Mouse (Mus musculus) heart, embryonic 11.5 days (tissue): ENCODE data around the gene Slc39a7. TPM values are rescaled to one million over a fixed set of nuclear protein-coding genes. Genes with fewer than 3 reads are reported as not detected.

ENCODE experiments used
- ATAC-seq: fragments of 200-750 bp; cut with Nextera tagmentation; replicated peaks from 2 replicates; pipeline ENCODE4 v1.8.0; 2017; ENCODE audit warnings: moderate library complexity; ENCODE audit not compliant: insufficient number of reproducible peaks, low FRiP score, low TSS enrichment
- H3K27ac ChIP-seq: fragments of 300-500 bp; sonication (generic); 2 replicates; pipeline ENCODE4 v1.5.1; 2014; ENCODE audit warnings: mild to moderate bottlenecking, low read depth, low read length
- H3K27me3 ChIP-seq: fragments of 300-500 bp; sonication (generic); 2 replicates; pipeline ENCODE4 v1.6.1; 2014; ENCODE audit warnings: mild to moderate bottlenecking, low read length, mixed read lengths; ENCODE audit not compliant: control insufficient read depth, insufficient read depth
- H3K36me3 ChIP-seq: fragments of 300-500 bp; sonication (generic); 2 replicates; pipeline ENCODE4 v1.6.1; 2014; ENCODE audit warnings: mild to moderate bottlenecking, low read length, moderate library complexity, mixed read lengths; ENCODE audit not compliant: control insufficient read depth, insufficient read depth
- H3K4me1 ChIP-seq: fragments of 300-500 bp; sonication (generic); 2 replicates; pipeline ENCODE4 v1.6.1; 2014; ENCODE audit warnings: low read length; ENCODE audit not compliant: control insufficient read depth, insufficient read depth
- H3K4me2 ChIP-seq: fragments of 300-500 bp; sonication (generic); 2 replicates; pipeline ENCODE4 v1.6.1; 2014; ENCODE audit warnings: mild to moderate bottlenecking, moderate library complexity
- H3K4me3 ChIP-seq: fragments of 300-500 bp; sonication (generic); 2 replicates; pipeline ENCODE4 v1.5.1; 2014; ENCODE audit warnings: low read depth, low read length
- H3K9ac ChIP-seq: fragments of 300-500 bp; sonication (generic); 2 replicates; pipeline ENCODE4 v1.6.1; 2014; ENCODE audit warnings: mild to moderate bottlenecking, low read depth, low read length, moderate library complexity
- H3K9me3 ChIP-seq: fragments of 300-500 bp; sonication (generic); replicated peaks from 2 replicates; pipeline ENCODE4 v1.6.1; 2016; ENCODE audit warnings: low read length; ENCODE audit not compliant: control insufficient read depth
- WGBS: fragments of 180-500 bp; shearing (Covaris S2); extraction: QIAGEN DNeasy Blood & Tissue Kit; methylation state at CpG from one replicate; pipeline ENCODE4 v1.1.7; 2014; ENCODE audit not compliant: insufficient replicate concordance; 5-methylcytosine and 5-hydroxymethylcytosine counted together
- polyA plus RNA-seq: library from polyadenylated mRNA; unstranded; fragments of >200 nt; fragmentation: Nextera tagmentation; extraction: Ambion mirVana; gene quantifications from 2 replicates; pipeline ENCODE4 v1.2.1, GENCODE M21; 2014

Gene Slc39a7
- polyA plus RNA-seq = 61.4 and 67.2 TPM in 2 replicates

DNA sequence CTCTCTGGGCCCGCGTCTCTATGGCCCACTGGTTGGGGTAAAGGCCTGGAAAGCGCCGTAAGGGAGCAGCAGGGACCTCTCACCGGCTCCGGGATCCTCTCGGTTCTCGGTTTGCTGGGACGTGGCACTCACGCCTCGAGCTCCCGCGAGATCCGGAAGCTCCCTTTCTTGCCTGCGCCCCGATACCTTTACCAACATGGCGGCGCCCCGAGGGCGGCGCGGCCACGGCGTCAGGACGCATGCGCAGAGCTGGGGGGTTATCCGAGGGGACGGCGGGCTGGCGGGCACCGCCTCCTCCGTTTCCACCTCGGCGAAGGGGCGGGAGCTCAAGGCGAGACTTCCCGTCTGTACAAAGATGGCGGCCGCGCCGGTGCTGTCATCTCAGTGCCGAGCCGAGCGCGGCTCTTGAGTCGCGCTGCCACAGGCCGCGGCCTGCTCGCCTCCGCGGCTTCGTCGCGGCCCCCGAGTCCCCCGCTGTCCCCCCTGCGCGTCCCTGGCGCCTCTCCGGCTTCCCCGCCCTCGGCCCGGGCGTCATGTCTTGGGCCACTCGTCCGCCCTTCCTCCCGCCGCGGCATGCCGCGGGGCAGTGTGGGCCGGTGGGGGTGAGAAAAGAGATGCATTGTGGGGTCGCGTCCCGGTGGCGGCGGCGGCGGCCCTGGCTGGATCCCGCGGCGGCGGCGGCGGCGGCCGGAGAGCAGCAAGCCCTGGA is at the start of gene Slc39a7, which contains the start of gene Rxrb:
Gene Slc39a7, minus strand, starts transcription at position 218 of the 709 bp plus-strand sequence.
Gene Rxrb, plus strand, starts transcription at position 348 of the 709 bp plus-strand sequence.
- under 1% methylated on average over 88 of the region's 88 CpGs for WGBS
- peak within 1 kb of the TSS; percentile 98 for H3K9ac ChIP-seq
- H3K9me3 ChIP-seq = no peaks in the 10 kb centered on the region
- H3K27me3 ChIP-seq = no peaks in the 10 kb centered on the region
- H3K4me2 ChIP-seq = peak within 1 kb of the TSS; percentile 99
- ATAC-seq = peak; percentile 74
- H3K4me1 ChIP-seq = peaks cover 42% of the 10 kb centered on the region
- peak within 1 kb of the TSS; percentile 95 for H3K27ac ChIP-seq
- peaks cover 20% of the 10 kb centered on the region for H3K36me3 ChIP-seq
- peak within 1 kb of the TSS; percentile 91 for H3K4me3 ChIP-seq

DNA sequence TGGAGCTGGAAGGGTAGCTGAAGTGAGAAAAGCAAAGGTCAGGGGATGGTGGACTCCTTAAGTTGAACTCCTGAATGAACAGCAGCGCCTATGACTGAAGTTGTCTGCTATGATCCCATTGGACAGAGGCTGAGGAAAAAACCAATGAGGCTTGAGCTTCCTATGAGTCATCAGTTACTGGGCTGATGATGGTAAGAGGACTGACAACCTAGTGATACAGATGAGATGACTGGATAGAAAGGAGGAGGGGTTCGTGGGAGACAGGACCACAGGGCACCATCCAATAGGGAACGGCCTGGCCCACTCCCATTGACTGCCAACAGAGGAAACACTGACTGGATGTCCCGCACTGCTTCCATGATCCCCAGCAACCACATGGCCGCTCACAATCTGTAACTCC is 48.1 kb upstream of the Slc39a7 start:
- Histone ChIP-seq H3K4me3 (no peak overlapping the region), H3K4me2 (no peak overlapping the region), H3K27ac (no peak overlapping the region), H3K36me3 (no peaks in the 10 kb centered on the region), H3K9me3 (no peaks in the 10 kb centered on the region), H3K4me1 (no peaks in the 10 kb centered on the region), H3K9ac (no peak overlapping the region), H3K27me3 (peaks cover 24% of the 10 kb centered on the region)
- WGBS = 19% methylated on average over 5 of the region's 5 CpGs
- ATAC-seq = no peak

DNA sequence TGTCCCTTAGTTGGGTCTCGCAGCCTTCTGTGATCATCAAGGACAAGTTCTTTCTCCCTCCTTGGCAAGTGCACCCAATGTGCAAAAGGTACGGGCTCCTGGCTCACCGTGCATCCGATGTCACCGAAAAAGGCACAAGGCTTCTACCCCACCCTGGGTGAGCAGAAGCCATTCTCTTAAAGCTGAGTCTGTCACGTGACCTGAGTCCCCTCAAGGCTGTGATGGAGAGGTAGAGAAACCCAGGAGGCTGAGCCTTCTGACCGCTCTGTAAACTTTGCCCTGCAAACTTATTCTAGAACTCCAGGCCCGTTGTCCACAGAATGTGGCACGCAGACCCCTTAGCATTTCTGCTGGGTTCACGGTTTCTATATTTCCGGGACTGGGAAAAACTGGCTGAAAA is 47.5 kb upstream of the Slc39a7 start:
- H3K27me3 ChIP-seq = peaks cover 22% of the 10 kb centered on the region
- ATAC-seq = no peak
- WGBS = 82% methylated on average over 11 of the region's 11 CpGs

DNA sequence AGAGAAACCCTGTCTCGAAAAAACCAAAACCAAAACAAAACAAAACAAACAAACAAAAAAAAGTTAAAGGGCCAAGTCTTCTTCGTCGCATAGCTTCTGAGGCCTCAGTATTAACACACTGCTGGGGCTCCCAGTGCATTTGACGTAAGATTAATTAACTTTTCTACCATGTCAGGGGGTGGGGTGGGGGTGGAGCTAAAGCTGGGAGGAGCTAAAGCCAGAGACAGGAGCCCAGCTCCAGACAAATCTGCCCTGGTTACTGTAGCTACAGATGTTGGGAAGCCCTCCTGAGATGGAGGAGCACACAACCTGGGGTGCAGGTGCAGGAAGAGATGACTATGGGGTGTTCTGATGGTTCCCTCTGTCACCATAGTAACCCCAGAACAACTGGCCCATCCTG is 46.7 kb upstream of the Slc39a7 start:
- Histone ChIP-seq H3K4me2 (no peak overlapping the region), H3K9ac (no peak overlapping the region), H3K4me3 (no peak overlapping the region), H3K36me3 (no peaks in the 10 kb centered on the region), H3K27me3 (peaks cover 20% of the 10 kb centered on the region), H3K27ac (no peak overlapping the region), H3K9me3 (no peaks in the 10 kb centered on the region), H3K4me1 (no peaks in the 10 kb centered on the region)
- no peak for ATAC-seq
- WGBS = 55% methylated on average over 4 of the region's 4 CpGs

More for the DNA sequence above, 47.5 kb upstream of the Slc39a7 start:
- no peaks in the 10 kb centered on the region for H3K4me1 ChIP-seq
- no peaks in the 10 kb centered on the region for H3K9me3 ChIP-seq
- no peak overlapping the region for H3K4me3 ChIP-seq
- H3K36me3 ChIP-seq = no peaks in the 10 kb centered on the region
- no peak overlapping the region for H3K4me2 ChIP-seq
- H3K27ac ChIP-seq = no peak overlapping the region
- no peak overlapping the region for H3K9ac ChIP-seq

DNA sequence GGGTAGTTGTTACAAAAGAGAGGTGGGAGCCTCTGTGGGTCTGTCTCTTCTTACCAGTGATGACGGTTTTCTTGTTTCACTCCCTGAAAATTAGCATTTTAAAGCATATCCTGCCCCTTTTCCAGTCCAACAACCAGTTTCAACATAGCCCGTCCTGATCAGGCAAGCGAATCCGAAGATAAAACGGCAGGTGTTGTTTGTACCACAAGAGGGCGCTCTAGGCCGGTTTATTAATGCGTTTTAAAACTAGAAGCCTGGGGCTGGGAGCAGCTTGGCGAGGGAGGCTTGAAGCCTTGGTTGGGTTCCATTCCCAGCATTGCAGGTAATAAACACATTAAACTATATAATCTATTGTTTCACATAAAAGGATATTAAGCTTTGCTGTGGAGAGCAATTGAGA is 46.1 kb upstream of the Slc39a7 start:
- peaks cover 20% of the 10 kb centered on the region for H3K27me3 ChIP-seq
- WGBS = 2% methylated on average over 9 of the region's 9 CpGs
- H3K4me2 ChIP-seq = no peak overlapping the region
- no peak overlapping the region for H3K9ac ChIP-seq
- H3K4me1 ChIP-seq = no peaks in the 10 kb centered on the region
- no peak overlapping the region for H3K27ac ChIP-seq
- ATAC-seq = no peak
- no peaks in the 10 kb centered on the region for H3K9me3 ChIP-seq
- no peak overlapping the region for H3K4me3 ChIP-seq
- H3K36me3 ChIP-seq = no peaks in the 10 kb centered on the region

DNA sequence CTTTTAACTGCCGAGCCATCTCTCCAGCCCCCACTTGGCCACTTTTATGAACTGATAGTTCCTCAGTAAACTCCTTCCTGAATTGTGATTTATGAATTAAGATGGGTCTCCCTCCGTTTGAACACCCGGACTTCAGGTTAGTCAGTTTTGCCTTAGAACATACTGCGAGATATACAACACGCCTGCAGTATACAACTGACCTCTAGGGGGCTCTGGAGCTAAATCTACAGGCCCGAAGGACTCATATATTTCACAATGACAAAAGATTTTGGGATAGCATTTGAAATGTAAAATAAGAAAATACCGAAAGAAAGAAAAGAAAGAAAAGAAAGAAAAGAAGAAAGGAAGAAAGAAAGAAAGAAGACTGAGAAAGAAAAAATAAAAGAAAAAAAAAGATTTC is 43.8 kb upstream of the Slc39a7 start:
- Histone ChIP-seq H3K4me2 (no peak overlapping the region), H3K27ac (no peak overlapping the region), H3K4me1 (no peaks in the 10 kb centered on the region), H3K36me3 (no peaks in the 10 kb centered on the region), H3K4me3 (no peak overlapping the region), H3K9ac (no peak overlapping the region), H3K27me3 (peaks cover 20% of the 10 kb centered on the region), H3K9me3 (no peaks in the 10 kb centered on the region)
- ATAC-seq = no peak
- 36% methylated on average over 7 of the region's 7 CpGs for WGBS

DNA sequence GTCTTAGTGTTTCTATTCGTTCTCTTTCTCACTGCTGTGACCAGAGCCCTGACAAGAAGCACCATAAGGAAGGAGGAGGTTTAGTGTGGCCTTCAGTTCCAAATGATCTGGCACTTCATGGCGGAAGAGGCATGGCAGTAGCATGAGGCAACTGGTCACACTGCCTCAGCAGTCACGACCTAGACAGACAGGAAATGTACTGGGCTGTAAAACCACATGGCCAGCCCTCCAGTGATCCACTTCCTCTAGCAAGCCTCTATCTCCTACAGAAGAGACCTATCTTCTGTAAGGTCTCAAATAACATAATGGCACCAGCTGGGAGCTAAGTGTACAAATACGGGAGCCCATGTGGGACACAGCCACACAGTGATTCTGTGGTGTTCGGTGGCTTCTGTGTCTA is 40.6 kb upstream of the Slc39a7 start:
- Histone ChIP-seq H3K27me3 (peaks cover 16% of the 10 kb centered on the region), H3K4me1 (no peaks in the 10 kb centered on the region), H3K27ac (no peak overlapping the region), H3K36me3 (no peaks in the 10 kb centered on the region), H3K9ac (no peak overlapping the region), H3K4me2 (no peak overlapping the region), H3K4me3 (no peak overlapping the region), H3K9me3 (no peaks in the 10 kb centered on the region)
- 65% methylated on average over 5 of the region's 5 CpGs for WGBS
- ATAC-seq = no peak

DNA sequence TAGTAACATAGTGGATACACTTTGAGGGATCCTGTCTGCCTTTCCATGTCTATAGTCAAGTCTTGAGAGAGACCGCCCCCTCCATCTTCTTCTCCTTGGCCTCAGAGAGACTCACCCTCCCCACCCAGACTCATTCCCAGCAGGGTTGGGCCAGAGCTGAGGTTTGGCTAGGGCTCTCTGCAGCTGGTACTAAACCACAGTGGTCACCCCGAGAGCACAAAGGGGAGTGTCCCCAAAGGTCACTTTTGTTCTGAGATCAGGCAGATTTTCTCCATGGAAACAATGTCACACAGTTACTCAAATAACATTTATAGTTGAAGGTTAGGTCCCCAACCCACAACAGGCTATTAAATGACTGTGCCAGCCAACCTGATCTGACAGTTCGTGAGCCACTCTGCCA is 37.4 kb upstream of the Slc39a7 start:
- Histone ChIP-seq H3K36me3 (no peaks in the 10 kb centered on the region), H3K9ac (no peak overlapping the region), H3K9me3 (no peaks in the 10 kb centered on the region), H3K4me3 (no peak overlapping the region), H3K4me2 (no peak overlapping the region), H3K4me1 (no peaks in the 10 kb centered on the region), H3K27me3 (no peaks in the 10 kb centered on the region; the same call in 1 of the 2 replicates), H3K27ac (no peak overlapping the region)
- 53% methylated on average over 3 of the region's 3 CpGs for WGBS
- ATAC-seq = no peak

DNA sequence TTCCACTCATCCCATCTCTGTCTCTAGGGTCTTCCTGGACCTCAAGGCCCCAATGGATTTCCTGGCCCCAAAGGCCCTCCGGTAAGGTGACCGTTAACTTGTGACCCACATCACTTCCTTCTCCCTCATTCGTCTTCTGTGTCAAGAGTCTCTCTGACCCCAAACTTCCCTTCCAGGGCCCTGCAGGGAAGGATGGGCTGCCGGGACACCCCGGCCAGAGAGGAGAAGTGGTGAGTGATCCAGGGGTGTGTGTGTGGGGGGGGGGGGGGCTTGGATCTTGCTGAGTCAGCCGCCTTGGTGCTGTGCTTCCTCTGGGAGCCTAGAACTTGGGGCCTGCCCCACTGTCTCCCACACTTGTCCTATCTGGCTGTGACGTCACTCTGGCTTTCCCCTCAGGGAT is 25.7 kb upstream of the Slc39a7 start:
- H3K27ac ChIP-seq = no peak overlapping the region
- no peaks in the 10 kb centered on the region for H3K36me3 ChIP-seq
- H3K9me3 ChIP-seq = no peaks in the 10 kb centered on the region
- no peak overlapping the region for H3K4me2 ChIP-seq
- WGBS = 66% methylated on average over 7 of the region's 7 CpGs
- H3K4me3 ChIP-seq = no peak overlapping the region
- H3K9ac ChIP-seq = no peak overlapping the region
- ATAC-seq = no peak
- 0 out of 2 replicates have a peak, but pooled peaks cover 3% of the 10 kb centered on the region for H3K27me3 ChIP-seq
- H3K4me1 ChIP-seq = no peaks in the 10 kb centered on the region
